Mouse (Mus musculus): ENCODE measurements around the gene Serpina9. TPM values are rescaled to one million over a fixed set of nuclear protein-coding genes. Genes with fewer than 3 reads are reported as not detected.

Serpina9 gene
- total RNA-seq (2022): under 1 TPM; 0.10 to 0.32 (median 0.14) TPM

- DNase-seq (ENCODE audit: low spot score in 2 of 2): no peak
Observed at GRCm38 (mm10) chr12:104013620-104014019, at the start of gene Serpina9. TSS of gene Serpina9 (minus strand) at chr12:104013755.

GRCm38 (mm10) chr12:104061862-104062261 is 48.3 kb upstream of the Serpina9 start:
- DNase-seq (ENCODE audit: low spot score in 2 of 2): no peak

- DNase-seq (ENCODE audit: low spot score in 2 of 2): peak in 1 of 2 experiments; percentile 12
Observed at GRCm38 (mm10) chr12:104060126-104060525, 46.6 kb upstream of the Serpina9 start.

- DNase-seq (ENCODE audit: low spot score in 2 of 2): no peak
Observed at GRCm38 (mm10) chr12:104057531-104057930, 44.0 kb upstream of the Serpina9 start.

GRCm38 (mm10) chr12:104057050-104057449 is 43.5 kb upstream of the Serpina9 start:
- peak in 1 of 2 experiments; percentile 21 for DNase-seq (ENCODE audit: low spot score in 2 of 2)

- DNase-seq (ENCODE audit: low spot score in 2 of 2): no peak
Observed at GRCm38 (mm10) chr12:104055755-104056154, 42.2 kb upstream of the Serpina9 start.

- DNase-seq (ENCODE audit: low spot score in 2 of 2): no peak
Observed at GRCm38 (mm10) chr12:104053995-104054394, 40.4 kb upstream of the Serpina9 start.

- DNase-seq (ENCODE audit: low spot score in 2 of 2): no peak
Observed at GRCm38 (mm10) chr12:104045713-104046112, 32.2 kb upstream of the Serpina9 start.

GRCm38 (mm10) chr12:104044343-104044742 is 30.8 kb upstream of the Serpina9 start, which contains the start of gene Serpina12:
TSS of gene Serpina12 (minus strand) at chr12:104044443.
- no peak for DNase-seq (ENCODE audit: low spot score in 2 of 2)

GRCm38 (mm10) chr12:104042753-104043152 is 29.2 kb upstream of the Serpina9 start:
- DNase-seq (ENCODE audit: low spot score in 2 of 2): no peak

- peak; percentile 48 to 74 for DNase-seq (ENCODE audit: low spot score in 2 of 2)
Observed at GRCm38 (mm10) chr12:104041401-104041800, 27.8 kb upstream of the Serpina9 start.

GRCm38 (mm10) chr12:104038181-104038580 is 24.6 kb upstream of the Serpina9 start:
- DNase-seq (ENCODE audit: low spot score in 2 of 2): no peak

GRCm38 (mm10) chr12:104033752-104034151 is 20.2 kb upstream of the Serpina9 start:
- no peak for DNase-seq (ENCODE audit: low spot score in 2 of 2)

- DNase-seq (ENCODE audit: low spot score in 2 of 2): no peak
Observed at GRCm38 (mm10) chr12:104029986-104030385, 16.4 kb upstream of the Serpina9 start.

GRCm38 (mm10) chr12:104015280-104015679 is 1.7 kb upstream of the Serpina9 start:
- DNase-seq (ENCODE audit: low spot score in 2 of 2): no peak

- no peak for DNase-seq (ENCODE audit: low spot score in 2 of 2)
Observed at GRCm38 (mm10) chr12:104004689-104005088, 8.9 kb downstream of the Serpina9 start.

GRCm38 (mm10) chr12:104003238-104003612 is 10.3 kb downstream of the Serpina9 start:
- DNase-seq (ENCODE audit: low spot score in 2 of 2): peak; percentile 48 to 56

- no peak for DNase-seq (ENCODE audit: low spot score in 2 of 2)
Observed at GRCm38 (mm10) chr12:104002569-104003237, 10.9 kb downstream of the Serpina9 start.

GRCm38 (mm10) chr12:104000594-104000993 is 13.0 kb downstream of the Serpina9 start:
- DNase-seq (ENCODE audit: low spot score in 2 of 2): no peak

GRCm38 (mm10) chr12:103999611-104000010 is 13.9 kb downstream of the Serpina9 start:
- DNase-seq (ENCODE audit: low spot score in 2 of 2): peak; percentile 58 to 72

GRCm38 (mm10) chr12:103996513-103996912 is 17.0 kb downstream of the Serpina9 start:
- no peak for DNase-seq (ENCODE audit: low spot score in 2 of 2)

GRCm38 (mm10) chr12:103995292-103996072 is 18.1 kb downstream of the Serpina9 start:
- peak; percentile 59 to 86 for DNase-seq (ENCODE audit: low spot score in 2 of 2)
